Mouse (Mus musculus) limb, embryonic 15.5 days (tissue): ENCODE data around the gene Casp12. TPM values are rescaled to one million over a fixed set of nuclear protein-coding genes. Genes with fewer than 3 reads are reported as not detected.

ENCODE experiments used
- ATAC-seq: fragments of 200-750 bp; cut with Nextera tagmentation; 2 replicates; pipeline ENCODE4 v1.8.0; 2017; ENCODE audit warnings: low read depth, moderate TSS enrichment; ENCODE audit not compliant: insufficient number of reproducible peaks, low FRiP score, low TSS enrichment
- H3K27ac ChIP-seq: fragments of 300-500 bp; sonication (generic); 2 replicates; pipeline ENCODE4 v1.5.1; 2015; ENCODE audit warnings: moderate library complexity, mild to moderate bottlenecking, inconsistent platforms
- H3K27me3 ChIP-seq: fragments of 300-500 bp; sonication (generic); 2 replicates; pipeline ENCODE4 v1.6.1; 2015; ENCODE audit warnings: inconsistent platforms
- H3K36me3 ChIP-seq: fragments of 300-500 bp; sonication (generic); 2 replicates; pipeline ENCODE4 v1.6.1; 2015; ENCODE audit warnings: inconsistent platforms
- H3K4me1 ChIP-seq: fragments of 300-500 bp; sonication (generic); 2 replicates; pipeline ENCODE4 v1.6.1; 2015; ENCODE audit warnings: inconsistent platforms
- H3K4me2 ChIP-seq: fragments of 300-500 bp; sonication (generic); 2 replicates; pipeline ENCODE4 v1.6.1; 2015; ENCODE audit warnings: mild to moderate bottlenecking, inconsistent platforms
- H3K4me3 ChIP-seq: fragments of 300-500 bp; sonication (generic); 2 replicates; pipeline ENCODE4 v1.5.1; 2015; ENCODE audit warnings: mild to moderate bottlenecking, inconsistent platforms
- H3K9ac ChIP-seq: fragments of 300-500 bp; sonication (generic); 2 replicates; pipeline ENCODE4 v1.6.1; 2015; ENCODE audit warnings: inconsistent platforms
- H3K9me3 ChIP-seq: fragments of 300-500 bp; sonication (generic); 2 replicates; pipeline ENCODE4 v1.6.1; 2016; ENCODE audit warnings: inconsistent platforms
- WGBS: fragments of 180-500 bp; shearing (Covaris S2); methylation state at CpG from one replicate; pipeline ENCODE4 v1.1.7; 2015; 5-methylcytosine and 5-hydroxymethylcytosine counted together
- polyA plus RNA-seq: library from polyadenylated mRNA; unstranded; fragments of >200 nt; fragmentation: Nextera tagmentation; extraction: Ambion mirVana; gene quantifications from 2 replicates; pipeline ENCODE4 v1.2.1, GENCODE M21; 2015

Casp12 gene
- 6.0 and 7.5 TPM in 2 replicates for polyA plus RNA-seq

- 52% methylated on average over 4 of the region's 4 CpGs for WGBS
- no peaks in the 10 kb centered on the region for H3K9me3 ChIP-seq
- no peaks in the 10 kb centered on the region for H3K4me1 ChIP-seq
- H3K4me3 ChIP-seq, result peak within 1 kb of the TSS; percentile 15; the same call in 1 of the 2 replicates
- H3K4me2 ChIP-seq, result peak within 1 kb of the TSS; percentile 4; the same call in 1 of the 2 replicates
- ATAC-seq, result no peak
- H3K27me3 ChIP-seq, result no peaks in the 10 kb centered on the region
- H3K27ac ChIP-seq, result peak within 1 kb of the TSS; percentile 67
- no peak within 1 kb of the TSS for H3K9ac ChIP-seq
- no peaks in the 10 kb centered on the region for H3K36me3 ChIP-seq
Measured at GRCm38 (mm10) chr9:5345291-5345898, at the start of gene Casp12. TSS of gene Casp12 (plus strand) at chr9:5345430.

- Histone ChIP-seq H3K9ac (no peak overlapping the region), H3K27me3 (no peaks in the 10 kb centered on the region), H3K4me2 (no peak overlapping the region), H3K27ac (no peak overlapping the region), H3K36me3 (no peaks in the 10 kb centered on the region), H3K4me3 (no peak overlapping the region), H3K9me3 (no peaks in the 10 kb centered on the region), H3K4me1 (no peaks in the 10 kb centered on the region)
- WGBS, result 71% methylated on average over 2 of the region's 2 CpGs
- no peak for ATAC-seq
Measured at GRCm38 (mm10) chr9:5296354-5297237, 48.6 kb upstream of the Casp12 start.

GRCm38 (mm10) chr9:5298329-5299131, 46.7 kb upstream of the Casp12 start, which contains the start of gene Casp1:
TSS of gene Casp1 (plus strand) at chr9:5298517.
- WGBS, result 70% methylated on average over 11 of the region's 11 CpGs
- H3K27me3 ChIP-seq, result no peaks in the 10 kb centered on the region

GRCm38 (mm10) chr9:5299132-5299381, 46.2 kb upstream of the Casp12 start:
- no peaks in the 10 kb centered on the region for H3K4me1 ChIP-seq
- 74% methylated on average over 2 of the region's 2 CpGs for WGBS
- H3K4me3 ChIP-seq, result no peak overlapping the region
- no peaks in the 10 kb centered on the region for H3K36me3 ChIP-seq
- no peaks in the 10 kb centered on the region for H3K27me3 ChIP-seq
- no peak for ATAC-seq
- no peak overlapping the region for H3K4me2 ChIP-seq
- H3K27ac ChIP-seq, result no peak overlapping the region
- H3K9ac ChIP-seq, result no peak overlapping the region
- no peaks in the 10 kb centered on the region for H3K9me3 ChIP-seq

More at GRCm38 (mm10) chr9:5298329-5299131, 46.7 kb upstream of the Casp12 start, which contains the start of gene Casp1:
- no peak for ATAC-seq
- Histone ChIP-seq H3K27ac (no peak within 1 kb of the TSS), H3K9ac (no peak within 1 kb of the TSS), H3K4me1 (no peaks in the 10 kb centered on the region), H3K9me3 (no peaks in the 10 kb centered on the region), H3K36me3 (no peaks in the 10 kb centered on the region), H3K4me2 (no peak within 1 kb of the TSS), H3K4me3 (no peak within 1 kb of the TSS)

GRCm38 (mm10) chr9:5308561-5308960, 36.7 kb upstream of the Casp12 start, which contains the start of gene Casp4:
TSS of gene Casp4 (plus strand) at chr9:5308828.
- Histone ChIP-seq H3K9ac (no peak within 1 kb of the TSS), H3K4me2 (no peak within 1 kb of the TSS), H3K4me1 (no peaks in the 10 kb centered on the region), H3K9me3 (no peaks in the 10 kb centered on the region), H3K36me3 (no peaks in the 10 kb centered on the region), H3K4me3 (peak within 1 kb of the TSS; percentile 20), H3K27ac (no peak within 1 kb of the TSS), H3K27me3 (no peaks in the 10 kb centered on the region)
- WGBS, result 33% methylated on average over 5 of the region's 5 CpGs
- no peak for ATAC-seq

- Histone ChIP-seq H3K4me3 (no peak overlapping the region), H3K4me1 (no peaks in the 10 kb centered on the region), H3K9me3 (no peaks in the 10 kb centered on the region), H3K27ac (no peak overlapping the region), H3K27me3 (no peaks in the 10 kb centered on the region), H3K4me2 (no peak overlapping the region), H3K36me3 (no peaks in the 10 kb centered on the region), H3K9ac (no peak overlapping the region)
- no peak for ATAC-seq
Measured at GRCm38 (mm10) chr9:5310112-5310511, 35.1 kb upstream of the Casp12 start.

- Histone ChIP-seq H3K36me3 (no peaks in the 10 kb centered on the region), H3K4me3 (no peak overlapping the region), H3K9me3 (no peaks in the 10 kb centered on the region), H3K4me2 (no peak overlapping the region), H3K9ac (no peak overlapping the region), H3K27ac (no peak overlapping the region), H3K4me1 (no peaks in the 10 kb centered on the region), H3K27me3 (no peaks in the 10 kb centered on the region)
- WGBS, result 55% methylated on average over 4 of the region's 4 CpGs
- ATAC-seq, result no peak
Measured at GRCm38 (mm10) chr9:5311435-5311834, 33.8 kb upstream of the Casp12 start.

- Histone ChIP-seq H3K9me3 (no peaks in the 10 kb centered on the region), H3K4me1 (no peaks in the 10 kb centered on the region), H3K27me3 (no peaks in the 10 kb centered on the region), H3K4me3 (no peak overlapping the region), H3K4me2 (no peak overlapping the region), H3K9ac (no peak overlapping the region), H3K36me3 (no peaks in the 10 kb centered on the region), H3K27ac (no peak overlapping the region)
- no peak for ATAC-seq
- 68% methylated on average over 3 of the region's 3 CpGs for WGBS
Measured at GRCm38 (mm10) chr9:5328204-5328603, 17.0 kb upstream of the Casp12 start.

GRCm38 (mm10) chr9:5332441-5332840, 12.8 kb upstream of the Casp12 start:
- no peaks in the 10 kb centered on the region for H3K27me3 ChIP-seq

GRCm38 (mm10) chr9:5333422-5333821, 11.8 kb upstream of the Casp12 start:
- WGBS, result 89% methylated on average over 1 of the region's 1 CpGs
- no peaks in the 10 kb centered on the region for H3K9me3 ChIP-seq
- H3K4me3 ChIP-seq, result no peak overlapping the region

More at GRCm38 (mm10) chr9:5332441-5332840, 12.8 kb upstream of the Casp12 start:
- Histone ChIP-seq H3K27ac (no peak overlapping the region), H3K36me3 (no peaks in the 10 kb centered on the region), H3K9me3 (no peaks in the 10 kb centered on the region), H3K4me3 (no peak overlapping the region), H3K4me2 (no peak overlapping the region), H3K4me1 (no peaks in the 10 kb centered on the region), H3K9ac (no peak overlapping the region)
- ATAC-seq, result no peak

GRCm38 (mm10) chr9:5343092-5343491, 2.1 kb upstream of the Casp12 start:
- WGBS, result 62% methylated on average over 1 of the region's 1 CpGs
- no peaks in the 10 kb centered on the region for H3K27me3 ChIP-seq

More at GRCm38 (mm10) chr9:5333422-5333821, 11.8 kb upstream of the Casp12 start:
- Histone ChIP-seq H3K36me3 (no peaks in the 10 kb centered on the region), H3K4me2 (no peak overlapping the region), H3K27me3 (no peaks in the 10 kb centered on the region), H3K4me1 (no peaks in the 10 kb centered on the region), H3K9ac (no peak overlapping the region), H3K27ac (no peak overlapping the region)
- no peak for ATAC-seq

GRCm38 (mm10) chr9:5344090-5344489, 1.1 kb upstream of the Casp12 start:
- H3K27me3 ChIP-seq, result no peaks in the 10 kb centered on the region
- H3K36me3 ChIP-seq, result no peaks in the 10 kb centered on the region
- H3K4me3 ChIP-seq, result no peak overlapping the region
- no peak overlapping the region for H3K27ac ChIP-seq
- H3K4me1 ChIP-seq, result no peaks in the 10 kb centered on the region
- 87% methylated on average over 4 of the region's 4 CpGs for WGBS
- no peak overlapping the region for H3K4me2 ChIP-seq
- H3K9me3 ChIP-seq, result no peaks in the 10 kb centered on the region
- ATAC-seq, result no peak
- H3K9ac ChIP-seq, result no peak overlapping the region

More at GRCm38 (mm10) chr9:5343092-5343491, 2.1 kb upstream of the Casp12 start:
- H3K4me3 ChIP-seq, result no peak overlapping the region
- H3K9me3 ChIP-seq, result no peaks in the 10 kb centered on the region
- no peak overlapping the region for H3K27ac ChIP-seq
- H3K4me1 ChIP-seq, result no peaks in the 10 kb centered on the region
- H3K9ac ChIP-seq, result no peak overlapping the region
- no peaks in the 10 kb centered on the region for H3K36me3 ChIP-seq
- no peak for ATAC-seq
- no peak overlapping the region for H3K4me2 ChIP-seq
